Mouse (Mus musculus) urinary bladder, postnatal 36 days (tissue): ENCODE measurements around the gene Nf2.

Experiments used
- DNase-seq, 2 experiments: peaks; one replicate each; pipeline ENCODE4 v3.0.0; 2022; ENCODE audit warnings: low spot score in 2 of 2, mixed read lengths in 1 of 2

Gene Nf2

DNA sequence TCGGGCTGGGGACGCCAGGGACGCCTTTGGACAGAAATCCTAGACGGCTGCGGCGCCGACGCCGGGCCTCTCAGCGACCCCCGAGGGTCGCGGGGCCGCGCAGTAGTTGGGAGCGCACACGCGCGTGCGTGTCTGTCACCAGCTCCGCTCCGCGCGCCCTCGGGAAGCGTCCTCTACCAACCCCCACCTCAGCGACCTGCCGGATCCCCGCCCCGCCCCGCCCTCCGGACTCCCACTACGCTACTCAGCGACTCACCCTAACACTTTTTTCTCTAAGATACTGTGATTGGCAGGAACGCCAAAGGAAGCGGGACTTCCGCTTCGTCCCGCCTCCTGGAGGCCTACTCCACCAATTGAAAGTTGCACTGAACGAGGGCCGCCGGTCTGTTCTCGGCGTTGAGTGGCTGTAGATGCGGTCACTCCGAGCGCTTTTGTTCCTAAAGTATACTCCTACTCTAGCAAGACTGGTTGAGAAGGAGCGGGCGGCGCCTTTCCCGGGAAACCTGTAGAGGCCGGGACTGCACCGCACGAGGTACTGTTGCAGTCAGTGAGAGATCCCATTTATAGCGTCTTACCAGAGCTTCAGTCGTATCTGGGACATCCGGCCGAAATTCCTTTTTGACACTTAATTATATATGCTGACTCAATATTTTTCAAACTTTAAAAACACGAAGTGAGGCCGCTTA lies at the start of gene Nf2:
Nf2 (minus strand) TSS at position 279 of the 686 bp plus-strand sequence.
- DNase-seq: peak; percentile 97 to 98

- DNase-seq: peak; percentile 69 to 82
These were observed 45.8 kb upstream of the Nf2 start, which contains the start of gene Thoc5 for GRCm38 (mm10) chr11:4894848-4895816. TSS of gene Thoc5 (plus strand) at chr11:4895320.

DNA sequence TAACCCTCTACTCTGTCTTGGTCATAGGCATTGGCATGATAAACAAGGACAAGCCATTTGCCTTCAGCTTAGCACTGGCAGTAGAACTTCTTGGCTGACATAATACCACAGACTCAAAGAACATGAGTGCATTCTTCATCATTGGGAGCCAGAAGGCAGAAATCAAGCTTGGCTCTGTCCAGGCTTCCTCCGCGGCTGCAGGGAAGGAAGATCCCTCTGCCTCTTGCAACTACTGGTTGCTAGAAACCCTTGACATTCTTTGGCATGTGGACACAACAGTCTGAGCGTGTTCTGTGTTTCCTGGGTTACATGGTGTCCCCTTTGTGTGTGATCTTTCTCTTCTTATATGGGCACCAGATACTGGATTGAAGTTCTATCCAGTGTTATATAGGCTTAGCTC lies 37.7 kb upstream of the Nf2 start:
- no peak for DNase-seq

DNA sequence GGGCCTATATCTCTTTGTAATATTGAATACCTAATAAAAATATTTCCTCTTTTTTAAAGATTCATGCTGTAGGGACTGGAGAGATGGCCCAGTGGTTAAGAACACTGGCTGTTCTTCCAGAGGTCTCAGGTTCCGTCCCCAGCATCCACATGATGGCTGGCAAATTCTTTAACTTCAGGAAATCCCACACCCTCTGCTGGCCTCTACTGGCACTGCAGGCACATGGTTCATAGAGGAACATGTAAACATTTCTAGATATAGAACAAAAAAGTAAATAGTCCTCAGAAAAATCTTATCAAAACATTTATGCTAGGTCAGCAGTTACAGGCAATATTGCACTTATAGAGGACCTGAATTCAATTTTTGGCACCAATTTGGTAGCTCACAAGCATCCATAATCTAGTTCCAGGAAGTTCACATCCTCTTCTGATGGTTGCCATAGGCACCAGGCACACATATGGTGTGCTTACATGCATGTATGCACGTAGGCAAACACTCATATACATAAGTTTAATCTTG lies 36.1 kb upstream of the Nf2 start:
- peak; percentile 20 to 31 for DNase-seq

DNA sequence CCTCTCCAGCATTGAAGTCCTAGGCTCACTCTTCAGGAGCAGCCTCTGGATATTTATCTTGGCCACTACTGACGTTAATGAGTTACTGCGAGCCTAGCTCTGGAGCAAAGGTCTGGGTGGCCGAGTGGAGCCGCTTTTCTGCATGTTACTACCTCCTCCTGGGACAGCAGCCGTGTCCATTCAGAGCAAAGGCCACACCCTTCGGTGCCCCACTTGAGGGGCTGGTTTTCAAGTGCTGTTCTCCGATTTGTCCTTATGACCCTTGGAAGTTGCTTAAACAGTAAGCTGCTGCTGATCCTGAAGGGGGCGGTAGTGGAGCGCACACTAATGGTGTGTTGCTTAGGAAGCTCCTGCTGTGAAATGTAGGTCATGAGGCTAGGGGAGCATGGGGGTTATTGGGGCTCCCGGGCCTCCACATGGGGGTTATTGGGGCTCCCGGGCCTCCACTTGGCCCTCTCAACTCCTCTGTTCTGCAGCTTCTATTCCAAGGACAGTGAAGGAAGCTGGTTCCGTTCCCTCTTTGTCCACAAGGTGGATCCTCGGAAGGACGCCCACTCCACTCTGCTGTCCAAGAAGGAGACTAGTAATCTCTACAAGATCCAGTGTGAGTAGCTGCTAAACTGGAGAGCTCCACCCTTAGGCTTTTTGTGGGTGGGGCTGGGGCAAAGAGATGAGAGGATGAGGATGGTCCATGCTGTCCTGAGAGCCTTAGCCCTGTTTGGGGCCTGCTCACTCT lies 33.7 kb upstream of the Nf2 start:
- DNase-seq: peak; percentile 20 to 53

GRCm38 (mm10) chr11:4881087-4881486 lies 31.8 kb upstream of the Nf2 start:
- DNase-seq: no peak

DNA sequence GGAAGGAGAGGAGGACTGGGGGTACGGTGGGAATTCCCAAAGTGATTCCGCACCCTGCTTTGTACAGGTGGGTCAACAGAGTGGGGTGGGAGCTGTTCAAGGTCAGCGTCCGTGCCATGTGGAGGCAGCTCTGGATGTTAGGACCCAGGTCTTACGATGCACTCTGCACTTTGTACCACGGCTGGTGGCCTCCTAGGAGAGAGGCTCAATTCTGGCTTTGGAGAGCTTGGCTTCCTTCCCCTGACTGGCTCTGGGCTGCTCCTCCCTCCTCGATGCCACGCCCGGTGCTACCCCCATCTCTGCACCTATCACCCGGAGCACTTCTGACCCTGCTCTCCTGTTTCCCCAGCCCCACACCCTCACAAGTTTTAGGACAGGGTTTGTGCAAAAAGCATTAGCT lies 25.2 kb upstream of the Nf2 start:
- no peak for DNase-seq

GRCm38 (mm10) chr11:4873755-4874475 lies 24.6 kb upstream of the Nf2 start, which contains the start of gene Nipsnap1:
TSS of gene Nipsnap1 (plus strand) at chr11:4873951.
- peak; percentile 55 to 75 for DNase-seq

GRCm38 (mm10) chr11:4865645-4866251 lies 16.4 kb upstream of the Nf2 start:
- DNase-seq: peak; percentile 41 to 59

DNA sequence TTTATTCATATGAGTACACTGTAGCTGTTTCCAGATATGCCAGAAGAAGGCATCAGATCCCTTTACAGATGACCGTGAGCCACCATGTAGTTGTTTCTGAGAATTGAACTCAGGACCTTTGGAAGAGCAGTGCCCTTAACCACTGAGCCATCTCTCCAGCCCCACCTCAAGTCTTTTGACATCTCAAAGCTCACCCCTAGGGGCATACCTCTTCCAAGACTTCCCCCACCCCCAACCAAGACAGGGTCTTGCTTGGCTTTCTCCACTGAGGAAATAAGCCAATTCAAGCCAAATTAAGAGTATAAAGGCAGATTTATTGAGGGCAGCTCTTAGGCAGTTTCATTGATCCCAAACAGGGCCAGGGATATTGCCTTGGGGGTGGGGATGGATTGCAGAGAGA lies 13.4 kb upstream of the Nf2 start:
- no peak for DNase-seq

DNA sequence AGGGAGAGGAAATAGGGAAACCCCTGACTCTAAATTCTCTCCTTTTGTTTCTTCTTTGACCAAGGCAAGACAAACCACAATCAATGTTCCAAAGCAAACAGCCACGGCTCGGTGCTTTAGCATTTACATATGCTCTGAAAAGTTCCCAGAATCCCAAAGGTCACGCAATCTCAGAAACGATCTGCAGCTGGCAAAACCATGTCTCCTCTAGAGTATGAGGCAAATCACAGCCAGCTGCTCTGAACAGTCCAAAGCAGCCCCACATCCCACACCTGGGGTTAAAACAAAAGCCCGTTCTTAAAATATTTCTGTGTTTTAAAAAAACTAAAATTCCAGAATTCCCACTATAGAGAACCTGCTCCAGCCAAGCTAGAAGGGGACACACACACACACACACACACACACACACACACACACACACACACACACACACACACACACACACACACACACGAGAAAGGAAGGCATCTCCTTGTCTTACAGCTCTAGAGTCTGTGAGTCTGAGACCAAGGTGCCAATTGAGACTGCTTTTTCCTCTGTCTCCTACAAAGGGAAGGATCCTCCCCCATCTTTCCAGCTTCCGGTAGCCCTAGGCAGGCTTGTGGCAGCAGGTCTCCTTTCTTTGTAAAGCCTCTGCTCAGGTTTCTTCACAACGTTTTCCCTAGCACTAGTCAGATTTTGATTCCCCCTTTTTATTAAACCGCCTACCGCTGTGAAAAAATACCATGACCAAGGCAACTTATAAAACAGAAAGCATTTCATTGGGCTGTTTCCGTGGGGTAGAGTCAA lies 12.7 kb upstream of the Nf2 start:
- DNase-seq: no peak

GRCm38 (mm10) chr11:4860986-4861385 lies 11.7 kb upstream of the Nf2 start:
- DNase-seq: peak in 1 of 2 experiments; percentile 46

DNA sequence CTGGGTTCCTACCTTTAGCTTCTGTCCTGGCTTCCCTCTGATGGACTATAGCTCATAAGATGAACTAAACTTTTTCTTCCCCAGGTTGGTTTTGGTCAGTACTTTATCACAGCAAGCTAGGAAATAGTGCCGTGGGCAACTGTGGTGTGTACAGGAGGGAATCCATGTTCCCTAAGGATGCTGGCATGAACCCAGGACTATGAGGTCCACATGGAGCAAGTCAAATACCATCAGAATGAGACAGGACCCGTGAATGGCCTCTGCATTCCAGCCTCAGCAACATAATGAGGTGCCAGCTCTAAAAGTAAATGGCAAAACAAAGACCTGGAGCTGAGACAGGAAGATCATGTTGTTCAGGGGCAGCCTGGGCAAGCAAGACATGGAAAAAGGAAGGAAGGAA lies 9.1 kb upstream of the Nf2 start:
- DNase-seq: no peak

DNA sequence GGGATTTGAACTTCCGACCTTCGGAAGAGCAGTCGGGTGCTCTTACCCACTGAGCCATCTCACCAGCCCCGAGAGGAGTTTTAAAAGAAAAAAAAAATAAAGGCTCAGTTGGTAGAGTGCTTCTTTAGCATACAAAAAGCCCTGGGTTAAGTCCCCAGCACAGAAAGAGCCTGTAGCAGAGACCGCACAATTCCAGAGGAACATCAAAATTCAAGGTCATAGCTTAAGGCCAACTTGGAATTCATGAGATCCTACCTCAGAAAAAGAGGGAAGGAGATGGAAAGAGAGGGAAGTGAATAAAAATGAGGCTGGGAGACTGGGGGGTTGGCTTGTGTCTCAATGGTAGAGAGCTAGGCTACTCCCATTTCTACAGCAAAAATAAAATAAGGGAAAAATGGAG lies 4.8 kb upstream of the Nf2 start:
- DNase-seq: no peak

DNA sequence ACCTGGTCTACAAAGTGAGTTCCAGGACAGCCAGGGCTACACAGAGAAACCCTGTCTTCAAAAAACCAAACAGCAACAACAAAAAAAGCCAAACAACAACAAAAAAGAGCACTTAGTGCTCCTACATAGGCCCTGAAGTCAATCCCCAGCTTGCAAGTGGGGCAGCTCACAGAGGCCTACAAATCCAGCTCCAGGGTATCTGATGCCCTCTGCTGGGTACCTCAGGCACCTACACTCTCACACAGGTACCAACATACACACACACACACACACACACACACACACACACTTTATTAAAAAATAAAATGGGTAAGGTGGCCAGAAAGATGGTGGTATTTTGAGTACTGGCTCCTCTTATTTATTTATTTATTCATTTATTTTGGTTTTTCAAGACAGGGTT lies 3.7 kb upstream of the Nf2 start:
- no peak for DNase-seq

DNA sequence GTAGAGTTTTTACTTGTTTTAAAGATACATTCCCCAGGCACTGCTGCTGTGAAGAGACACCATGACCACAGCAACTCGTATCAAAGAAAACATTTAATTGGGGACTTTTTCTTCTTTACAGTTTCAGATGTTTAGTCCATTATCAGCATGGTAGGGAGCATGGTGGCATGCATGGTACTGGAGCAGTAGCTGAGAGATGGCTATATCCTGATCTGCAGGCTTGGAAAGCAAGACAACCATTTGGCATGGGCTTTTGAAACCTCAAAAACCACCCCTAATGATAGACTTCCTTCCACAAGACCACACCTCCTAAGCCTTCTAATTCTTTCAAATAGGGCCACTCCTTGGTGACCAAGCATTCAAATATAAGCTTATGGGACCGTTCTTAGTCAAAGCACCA lies 1.1 kb upstream of the Nf2 start:
- no peak for DNase-seq

DNA sequence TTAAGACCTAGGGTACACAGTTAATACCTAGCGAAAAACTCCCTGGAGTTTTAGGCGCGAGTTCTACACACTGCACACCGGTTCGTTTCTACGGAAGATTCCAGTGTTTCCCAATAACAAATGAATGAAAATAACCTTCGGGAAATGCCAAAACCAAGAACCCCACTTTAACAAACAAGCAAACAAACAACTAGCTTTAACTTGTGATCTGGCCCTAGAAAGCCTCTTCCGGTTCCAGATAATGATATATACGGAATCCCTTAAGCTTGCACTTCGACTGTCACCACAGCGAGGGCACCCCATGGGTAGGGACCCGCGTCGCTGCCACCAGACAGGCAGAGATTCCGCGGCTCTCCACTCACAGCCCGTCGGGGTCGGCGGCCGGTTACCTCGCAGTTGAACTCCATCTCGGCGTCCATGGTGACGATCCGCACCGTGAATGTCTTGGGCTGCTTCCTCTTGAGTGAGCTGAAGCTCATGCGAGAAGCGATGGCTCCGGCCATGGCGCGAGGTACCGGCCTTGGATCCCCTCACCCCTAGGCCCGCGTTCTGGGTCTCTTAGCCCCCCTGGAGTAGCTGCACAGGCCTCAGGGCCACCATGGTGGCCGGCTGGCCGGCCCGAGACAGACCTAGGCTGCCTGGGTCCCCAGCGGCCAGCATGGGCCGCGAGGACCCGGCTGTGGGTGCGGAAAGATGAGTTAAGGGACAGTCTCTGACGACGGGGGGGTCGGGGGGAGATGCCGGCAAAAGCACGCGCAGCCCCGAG lies 670 bp downstream of the Nf2 start:
- peak; percentile 16 to 42 for DNase-seq

DNA sequence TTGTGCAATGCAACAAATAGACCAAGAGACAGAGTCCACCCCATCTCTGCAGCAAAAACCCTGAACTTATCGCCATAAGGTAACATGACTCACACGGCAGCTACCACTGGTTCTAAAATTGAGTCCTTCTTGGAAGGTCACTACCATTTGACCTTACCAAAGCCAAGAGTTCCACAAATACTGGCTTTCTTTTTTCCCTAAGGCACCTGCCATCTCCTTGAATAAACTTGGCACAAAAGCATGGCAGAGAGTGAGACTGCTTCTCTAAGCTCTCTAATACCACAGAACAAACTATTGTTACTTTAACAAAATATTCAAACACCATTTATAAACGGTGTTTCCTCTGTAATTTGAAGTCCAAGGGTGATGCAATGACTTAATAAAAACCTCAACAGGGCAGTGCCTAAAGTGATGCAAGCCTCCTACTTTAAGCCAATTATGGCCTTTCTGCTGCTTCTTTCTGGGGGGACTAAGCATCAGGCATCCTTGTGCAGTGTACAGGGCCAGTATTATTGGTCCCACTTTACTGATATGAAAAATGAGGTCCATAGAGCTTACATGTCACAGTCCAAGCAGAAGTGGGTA lies 8.3 kb downstream of the Nf2 start:
- no peak for DNase-seq

- no peak for DNase-seq
These were observed 11.1 kb downstream of the Nf2 start for GRCm38 (mm10) chr11:4838235-4838634.
